Mouse (Mus musculus) C2C12 (cell line): ENCODE results near the gene Ccn5.

Source experiments
- CTCF ChIP-seq: IDR thresholded peaks from one replicate; pipeline ENCODE4 v1.5.1; 2011; ENCODE audit not compliant: control insufficient read depth, insufficient read depth, insufficient read length
- FOSL1 ChIP-seq: IDR thresholded peaks from one replicate; pipeline ENCODE4 v1.8.0; 2011; ENCODE audit warnings: mild to moderate bottlenecking, low read length; ENCODE audit not compliant: poor library complexity, insufficient read depth, severe bottlenecking
- MYOD1 ChIP-seq: IDR thresholded peaks from one replicate; pipeline ENCODE4 v1.6.1; 2011; ENCODE audit warnings: low read depth; ENCODE audit not compliant: control insufficient read depth, insufficient read length
- MYOG ChIP-seq: IDR thresholded peaks from one replicate; pipeline ENCODE4 v1.6.1; 2011; ENCODE audit not compliant: control insufficient read depth, insufficient read length; ENCODE audit errors: extremely low read depth
- USF1 ChIP-seq: IDR thresholded peaks from one replicate; pipeline ENCODE4 v1.6.1; 2011; ENCODE audit warnings: low read depth, mild to moderate bottlenecking, control low read depth, moderate library complexity

DNA sequence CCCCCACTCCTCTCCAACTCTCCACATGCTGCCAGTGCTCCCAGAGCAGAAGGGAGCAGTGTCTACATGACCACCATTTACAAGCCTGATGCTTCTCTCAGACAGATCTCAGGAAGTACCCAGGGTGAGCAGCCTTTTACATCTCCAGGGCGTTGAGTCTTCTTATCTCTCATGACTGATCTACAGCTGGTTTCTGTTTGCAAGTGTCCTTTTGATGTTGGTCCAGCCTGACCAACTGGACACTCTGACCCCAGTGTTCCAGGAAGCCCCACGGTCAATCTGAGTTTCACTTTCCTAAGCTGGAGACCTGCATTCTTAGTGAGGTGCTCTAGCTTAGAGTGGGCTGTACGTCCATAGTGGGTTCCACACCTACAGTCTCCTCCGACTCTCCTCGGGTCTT lies 16.8 kb upstream of the Ccn5 start:
- TF ChIP-seq CTCF (no peak), USF1 (no peak), FOSL1 (no peak), MYOG (no peak), MYOD1 (no peak)
